Mouse (Mus musculus) embryonic fibroblast, embryonic 13.5 days (primary cell): ENCODE data around the gene Slc34a1.

Experiments used
- CTCF ChIP-seq: IDR thresholded peaks from 2 replicates; pipeline ENCODE4 v1.5.1; 2011; ENCODE audit warnings: mild to moderate bottlenecking, control low read depth, low read length, moderate library complexity, borderline replicate concordance; ENCODE audit not compliant: insufficient read depth
- POLR2A ChIP-seq: IDR thresholded peaks from 2 replicates; pipeline ENCODE4 v1.6.1; 2011; ENCODE audit warnings: low read depth, mild to moderate bottlenecking, control low read depth, low read length, moderate library complexity

GRCm38 (mm10) chr13:55361145-55361544, 36.8 kb upstream of the Slc34a1 start:
- TF ChIP-seq POLR2A (no peak), CTCF (no peak)
